Comparison of ENCODE assay signal across 8 mouse cellular contexts in the genomic region with DNA sequence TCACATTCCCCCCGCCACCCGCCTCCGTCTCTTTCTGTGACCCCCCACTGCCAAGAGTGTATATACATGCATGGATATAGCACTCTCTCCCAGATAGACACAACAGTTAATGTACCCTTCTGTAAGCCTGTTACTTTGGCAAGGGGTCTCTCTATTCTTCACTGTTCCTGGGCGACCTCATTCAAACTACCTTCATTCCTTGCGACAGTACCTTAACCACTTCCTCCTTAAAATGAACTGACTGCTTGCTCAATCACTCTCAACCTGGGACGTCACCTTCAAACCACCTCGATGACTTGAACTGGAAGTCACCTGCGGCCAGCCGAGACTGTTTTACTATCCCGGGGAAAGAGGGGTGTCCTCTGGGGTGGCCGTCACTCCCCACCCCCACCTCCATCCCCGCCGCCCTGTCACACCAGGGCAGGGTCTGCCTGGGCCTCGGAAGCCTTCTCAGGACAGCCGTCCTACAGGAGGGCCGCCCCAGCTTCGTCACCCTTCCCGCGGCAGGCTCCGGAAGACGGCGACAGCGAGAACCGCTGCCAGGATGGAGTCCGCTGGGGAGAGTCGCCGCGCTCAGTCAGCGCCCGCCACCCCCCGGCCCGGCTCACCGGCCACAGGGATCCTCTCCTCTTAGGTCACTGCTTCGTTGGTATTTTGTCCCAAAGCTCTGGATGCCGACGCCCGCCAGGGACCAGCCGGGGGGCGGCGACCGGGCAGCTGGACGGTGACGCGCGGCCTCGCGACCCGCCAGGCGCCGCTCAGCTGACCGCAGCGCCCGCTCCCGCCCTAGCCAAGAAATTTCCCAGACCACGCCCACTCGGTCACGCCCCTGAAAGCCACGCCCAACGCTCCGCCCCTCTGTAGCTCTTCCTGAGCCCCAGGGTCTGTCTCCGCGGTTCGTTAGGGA. TPM values are rescaled to one million over a fixed set of nuclear protein-coding genes. Genes with fewer than 3 reads are reported as not detected.
DNase-seq lines count a peak whose midpoint lies in the region; ATAC-seq lines count a peak whose summit lies in the region.

A gene (minus strand): TSS at position 753 of the 907 bp plus-strand sequence.

- H3K4me1 ChIP-seq in intestine, embryonic 14.5 days (replicated peaks; ENCODE audit: control insufficient read depth, insufficient read depth, low read length): 0 out of 2 replicates have a peak, but pooled peaks cover 7% of the 10 kb centered on the region

- peak within 1 kb of the TSS; percentile 61 for H3K4me3 ChIP-seq in intestine, embryonic 14.5 days (ENCODE audit: low read depth, low read length)

- no peaks in the 10 kb centered on the region for H3K36me3 ChIP-seq in intestine, embryonic 14.5 days (ENCODE audit: control insufficient read depth, insufficient read depth, low read length)

- peak within 1 kb of the TSS; percentile 95 for H3K4me2 ChIP-seq in intestine, embryonic 14.5 days (ENCODE audit: low read length)

- peaks cover 5% of the 10 kb centered on the region; the same call in 1 of the 2 replicates for H3K27me3 ChIP-seq in intestine, embryonic 14.5 days (replicated peaks; ENCODE audit: control insufficient read depth, insufficient read depth, low read length)

- no peak within 1 kb of the TSS for H3K27ac ChIP-seq in intestine, embryonic 14.5 days (ENCODE audit: low read depth)

- DNase-seq in adrenal gland, adult (ENCODE audit: inconsistent age in 2 of 2, low spot score in 1 of 2): peak; percentile 94 to 97
- peak; percentile 94 for DNase-seq in embryo, embryonic 10.5 days (ENCODE audit: low spot score)
- DNase-seq in gastrocnemius, postnatal 14 days: peak; percentile 86
- DNase-seq in intestine, embryonic 14.5 days (ENCODE audit: low spot score): peak; percentile 93
- peak; percentile 65 to 87 for DNase-seq in left cerebral cortex, postnatal 10 days (ENCODE audit: extremely low spot score in 1 of 2, low spot score in 2 of 2)
- DNase-seq in right cerebral cortex, postnatal 10 days (ENCODE audit: low spot score in 2 of 2): peak; percentile 80 to 86
- DNase-seq in urinary bladder, postnatal 14 days (ENCODE audit: low spot score): peak; percentile 89

- ATAC-seq in intestine, embryonic 14.5 days (replicated peaks; ENCODE audit: low FRiP score, low TSS enrichment, low read depth): peak; percentile 81
- ATAC-seq in megakaryocyte progenitor cell, adult 5-6 weeks (replicated peaks; ENCODE audit: poor library complexity): peak; percentile 89

- WGBS in intestine, embryonic 14.5 days: 4% methylated on average over 63 of the region's 63 CpGs

- no peaks in the 10 kb centered on the region for H3K9me3 ChIP-seq in intestine, embryonic 14.5 days (ENCODE audit: control insufficient read depth, low read length)

- peak within 1 kb of the TSS; percentile 54 for H3K9ac ChIP-seq in intestine, embryonic 14.5 days (ENCODE audit: low read length)

- intact Hi-C loops in gastrocnemius, postnatal 14 days (cut with DNase I; ENCODE audit: low total_unique reads): no loop called here
- intact Hi-C loops in left cerebral cortex, postnatal 10 days (cut with DNase I): loop anchor here (10.0 kb wide), 1 partner anchor 149 kb away; a partner anchor contains a TSS

RNA-seq across cellular contexts. Expression of the gene that starts here (rescaled TPM):
- 10 to 100 TPM; 27.2 to 33.8 TPM for total RNA-seq in gastrocnemius, postnatal 14 days (2021)
- polyA plus RNA-seq in intestine, embryonic 14.5 days (2014; fragmentation: Nextera tagmentation; extraction: Ambion mirVana): 7.3 and 8.2 TPM in 2 replicates
- 10 to 100 TPM; 20.1 to 20.7 TPM for total RNA-seq in left cerebral cortex, postnatal 10 days (2021)
- 6.6 and 10.1 TPM in 2 replicates for total RNA-seq in megakaryocyte progenitor cell, adult 5-6 weeks (2015)
- 19.8 and 30.8 TPM in 2 replicates for total RNA-seq in megakaryocyte progenitor cell, adult 5-6 weeks (2017)
